Mouse (Mus musculus) heart, embryonic 13.5 days (tissue): ENCODE measurements at regions not wholly inside any gene's neighbourhood (a gene's known extent, or its start where the extent isn't known, plus 50 kb on each side); places are given as distances from the start of the nearest gene placed in this dataset.

Experiments
- ATAC-seq: fragments of 200-750 bp; cut with Nextera tagmentation; 2 replicates; pipeline ENCODE4 v1.8.0; 2017; ENCODE audit warnings: moderate TSS enrichment; ENCODE audit not compliant: insufficient number of reproducible peaks, low FRiP score, low TSS enrichment; ENCODE audit errors: extremely low read depth
- H3K27ac ChIP-seq: fragments of 300-500 bp; sonication (generic); replicated peaks from 2 replicates; pipeline ENCODE4 v1.5.1; 2015; ENCODE audit warnings: moderate library complexity, mild to moderate bottlenecking, inconsistent platforms
- H3K27me3 ChIP-seq: fragments of 300-500 bp; sonication (generic); replicated peaks from 2 replicates; pipeline ENCODE4 v1.6.1; 2015; ENCODE audit warnings: mild to moderate bottlenecking, inconsistent platforms
- H3K36me3 ChIP-seq: fragments of 300-500 bp; sonication (generic); 2 replicates; pipeline ENCODE4 v1.6.1; 2015; ENCODE audit warnings: mild to moderate bottlenecking, inconsistent platforms
- H3K4me1 ChIP-seq: fragments of 300-500 bp; sonication (generic); 2 replicates; pipeline ENCODE4 v1.6.1; 2015; ENCODE audit warnings: inconsistent platforms
- H3K4me2 ChIP-seq: fragments of 300-500 bp; sonication (generic); 2 replicates; pipeline ENCODE4 v1.6.1; 2015; ENCODE audit warnings: inconsistent platforms, mild to moderate bottlenecking, moderate library complexity
- H3K4me3 ChIP-seq: fragments of 300-500 bp; sonication (generic); 2 replicates; pipeline ENCODE4 v1.5.1; 2015; ENCODE audit warnings: moderate library complexity, mild to moderate bottlenecking, inconsistent platforms
- H3K9ac ChIP-seq: fragments of 300-500 bp; sonication (generic); 2 replicates; pipeline ENCODE4 v1.6.1; 2015; ENCODE audit warnings: inconsistent platforms, mild to moderate bottlenecking, moderate library complexity
- H3K9me3 ChIP-seq: fragments of 300-500 bp; sonication (generic); 2 replicates; pipeline ENCODE4 v1.6.1; 2016; ENCODE audit warnings: inconsistent platforms
- WGBS: fragments of 180-500 bp; shearing (Covaris S2); methylation state at CpG from one replicate; pipeline ENCODE4 v1.1.7; 2015; ENCODE audit warnings: mixed read lengths; 5-methylcytosine and 5-hydroxymethylcytosine counted together

DNA sequence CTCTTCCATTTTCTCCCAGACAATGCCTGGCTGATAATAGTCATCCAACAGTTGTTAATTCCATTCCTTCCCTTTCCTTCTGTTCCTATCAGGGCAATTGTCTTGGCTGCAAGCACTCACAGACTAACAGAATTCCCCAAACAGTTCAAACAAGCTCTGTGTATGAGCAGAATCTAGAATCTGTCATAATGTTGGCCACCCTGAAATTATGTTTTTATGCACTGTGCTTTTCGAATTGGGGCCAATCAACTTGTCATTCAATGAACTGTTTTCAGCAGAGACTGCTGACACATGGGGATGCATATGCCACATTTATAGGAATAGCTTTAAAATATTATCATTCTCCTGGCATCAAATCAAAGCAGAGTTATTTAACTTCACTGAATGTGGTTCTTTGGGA lies 235.8 kb upstream of the Tmtc4 start:
- Histone ChIP-seq H3K27ac (no peak overlapping the region), H3K36me3 (no peaks in the 10 kb centered on the region), H3K4me2 (no peak overlapping the region), H3K4me3 (no peak overlapping the region), H3K9me3 (no peaks in the 10 kb centered on the region), H3K27me3 (no peaks in the 10 kb centered on the region), H3K4me1 (no peaks in the 10 kb centered on the region; the same call in 1 of the 2 replicates), H3K9ac (no peak overlapping the region)
- WGBS, result 68% methylated on average over 1 of the region's 1 CpGs
- ATAC-seq, result no peak

DNA sequence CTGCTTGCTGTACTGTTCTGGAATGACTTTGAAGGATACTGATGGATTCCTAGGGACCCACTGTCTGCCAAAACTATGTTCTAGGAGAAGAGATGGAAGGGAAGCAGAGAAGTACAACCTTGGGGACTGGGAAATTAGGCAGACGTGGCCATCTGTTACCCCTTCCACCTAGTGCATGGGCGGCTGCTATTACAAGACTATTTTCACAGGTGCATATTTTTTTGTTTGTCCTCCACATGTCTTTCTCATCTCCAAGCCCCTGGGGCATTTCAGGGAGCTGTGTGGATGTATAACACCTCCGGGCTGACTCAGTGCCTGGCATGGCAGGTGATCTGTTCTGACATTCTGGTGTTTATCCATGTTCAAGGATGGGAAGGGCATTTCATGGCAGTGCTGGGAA lies 226.4 kb upstream of the Tmtc4 start:
- Histone ChIP-seq H3K27ac (no peak overlapping the region), H3K9me3 (no peaks in the 10 kb centered on the region), H3K4me1 (no peaks in the 10 kb centered on the region), H3K4me3 (no peak overlapping the region), H3K27me3 (no peaks in the 10 kb centered on the region), H3K9ac (no peak overlapping the region), H3K36me3 (no peaks in the 10 kb centered on the region), H3K4me2 (no peak overlapping the region)
- WGBS, result 76% methylated on average over 3 of the region's 3 CpGs
- ATAC-seq, result no peak

- ATAC-seq, result no peak
- no peak overlapping the region for H3K4me2 ChIP-seq
- H3K9ac ChIP-seq, result no peak overlapping the region
- H3K27me3 ChIP-seq, result no peaks in the 10 kb centered on the region
- H3K27ac ChIP-seq, result no peak overlapping the region
- H3K4me1 ChIP-seq, result peaks cover 7% of the 10 kb centered on the region; the same call in 1 of the 2 replicates
- no peaks in the 10 kb centered on the region for H3K36me3 ChIP-seq
- WGBS, result 72% methylated on average over 2 of the region's 2 CpGs
- no peaks in the 10 kb centered on the region for H3K9me3 ChIP-seq
- H3K4me3 ChIP-seq, result no peak overlapping the region
These were observed 219.0 kb upstream of the Tmtc4 start for GRCm38 (mm10) chr14:123202848-123203247.

GRCm38 (mm10) chr14:123202313-123202712 lies 218.5 kb upstream of the Tmtc4 start:
- Histone ChIP-seq H3K4me1 (peaks cover 7% of the 10 kb centered on the region; the same call in 1 of the 2 replicates), H3K27ac (0 out of 2 replicates have a peak overlapping the region, but pooled peaks have one; percentile 12), H3K4me2 (peak overlapping the region; percentile 57), H3K9me3 (no peaks in the 10 kb centered on the region), H3K4me3 (peak overlapping the region; percentile 8; the same call in 1 of the 2 replicates), H3K9ac (no peak overlapping the region), H3K27me3 (no peaks in the 10 kb centered on the region), H3K36me3 (no peaks in the 10 kb centered on the region)
- 58% methylated on average over 4 of the region's 4 CpGs for WGBS
- no peak for ATAC-seq

DNA sequence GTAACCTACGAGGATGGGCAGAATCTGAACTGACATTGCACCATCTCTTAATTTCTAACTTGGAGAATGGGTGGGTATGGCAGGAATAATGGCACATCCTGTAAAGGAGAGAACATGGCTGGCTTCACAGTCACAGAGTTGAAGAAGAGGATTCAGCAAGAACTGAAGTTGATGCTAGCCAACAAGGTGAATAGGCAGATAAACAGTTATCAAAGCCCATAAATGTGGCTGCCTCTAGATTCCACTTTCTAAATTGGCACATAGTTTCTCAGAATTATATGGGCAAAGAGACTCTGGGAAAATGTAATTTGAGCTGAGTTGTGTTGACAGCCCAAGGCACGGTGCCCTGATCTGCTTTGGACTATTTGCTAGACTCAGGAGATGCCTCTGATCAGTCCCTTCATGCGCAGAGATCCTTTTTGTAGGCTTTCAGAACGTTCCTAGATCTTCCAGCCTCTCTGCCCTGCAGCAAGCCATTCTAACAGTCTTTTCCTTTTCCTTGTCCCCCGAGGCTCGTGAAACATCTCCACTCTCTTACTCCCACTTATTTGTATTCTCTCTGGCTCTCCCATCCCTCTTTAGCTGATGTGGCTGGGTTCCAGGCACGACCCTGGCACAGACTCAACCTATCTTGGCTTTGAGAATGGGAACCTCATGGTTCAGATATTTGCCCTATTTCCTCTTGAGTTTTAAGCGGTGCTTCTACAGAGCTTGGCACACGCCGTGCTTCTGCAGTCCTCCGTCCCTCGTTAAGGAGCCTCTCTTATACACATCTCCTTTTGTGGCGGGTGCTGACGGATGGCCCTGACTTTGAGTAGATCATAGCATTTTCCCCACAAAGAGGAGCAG lies 217.8 kb upstream of the Tmtc4 start:
- H3K36me3 ChIP-seq, result no peaks in the 10 kb centered on the region
- H3K4me3 ChIP-seq, result peak overlapping the region; percentile 8; the same call in 1 of the 2 replicates
- peak overlapping the region; percentile 57 for H3K4me2 ChIP-seq
- H3K27me3 ChIP-seq, result no peaks in the 10 kb centered on the region
- H3K9ac ChIP-seq, result no peak overlapping the region
- ATAC-seq, result no peak
- H3K9me3 ChIP-seq, result no peaks in the 10 kb centered on the region
- H3K4me1 ChIP-seq, result peaks cover 7% of the 10 kb centered on the region; the same call in 1 of the 2 replicates
- H3K27ac ChIP-seq, result 0 out of 2 replicates have a peak overlapping the region, but pooled peaks have one; percentile 12
- 48% methylated on average over 14 of the region's 14 CpGs for WGBS

GRCm38 (mm10) chr14:123199111-123199510 lies 215.3 kb upstream of the Tmtc4 start:
- no peak for ATAC-seq
- no peaks in the 10 kb centered on the region for H3K36me3 ChIP-seq
- no peak overlapping the region for H3K27ac ChIP-seq
- 73% methylated on average over 3 of the region's 3 CpGs for WGBS
- peaks cover 7% of the 10 kb centered on the region; the same call in 1 of the 2 replicates for H3K4me1 ChIP-seq
- H3K9me3 ChIP-seq, result no peaks in the 10 kb centered on the region
- no peaks in the 10 kb centered on the region for H3K27me3 ChIP-seq
- H3K4me2 ChIP-seq, result no peak overlapping the region
- H3K4me3 ChIP-seq, result no peak overlapping the region
- H3K9ac ChIP-seq, result no peak overlapping the region

- no peak overlapping the region for H3K4me3 ChIP-seq
- H3K9ac ChIP-seq, result no peak overlapping the region
- no peak overlapping the region for H3K27ac ChIP-seq
- no peak for ATAC-seq
- no peaks in the 10 kb centered on the region for H3K36me3 ChIP-seq
- H3K4me1 ChIP-seq, result no peaks in the 10 kb centered on the region
- H3K9me3 ChIP-seq, result no peaks in the 10 kb centered on the region
- H3K4me2 ChIP-seq, result no peak overlapping the region
- H3K27me3 ChIP-seq, result no peaks in the 10 kb centered on the region
- WGBS, result 66% methylated on average over 2 of the region's 2 CpGs
These were observed 208.7 kb upstream of the Tmtc4 start for GRCm38 (mm10) chr14:123192574-123192973.

DNA sequence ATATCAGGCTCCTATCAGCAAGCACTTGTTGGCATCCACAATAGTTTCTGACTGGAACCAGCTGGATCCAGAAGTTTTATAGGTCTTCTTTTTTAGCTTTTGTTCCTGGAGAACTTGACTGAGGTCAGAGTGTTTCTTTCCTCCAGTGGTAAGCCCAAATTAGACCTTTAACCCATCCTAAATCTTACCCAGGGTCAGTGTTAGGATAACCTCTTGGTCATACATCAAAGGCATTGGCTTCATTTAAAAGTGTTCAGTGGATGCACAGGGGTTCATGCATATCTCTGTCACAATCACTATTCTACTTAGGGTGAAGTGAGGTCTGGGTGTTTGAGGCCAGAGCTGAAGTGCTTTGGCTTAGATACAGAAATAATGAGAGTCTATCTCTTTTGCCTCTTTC lies 206.9 kb upstream of the Tmtc4 start:
- Histone ChIP-seq H3K27ac (no peak overlapping the region), H3K36me3 (no peaks in the 10 kb centered on the region), H3K4me2 (no peak overlapping the region), H3K4me1 (no peaks in the 10 kb centered on the region), H3K4me3 (no peak overlapping the region), H3K27me3 (no peaks in the 10 kb centered on the region), H3K9ac (no peak overlapping the region), H3K9me3 (no peaks in the 10 kb centered on the region)
- no peak for ATAC-seq

DNA sequence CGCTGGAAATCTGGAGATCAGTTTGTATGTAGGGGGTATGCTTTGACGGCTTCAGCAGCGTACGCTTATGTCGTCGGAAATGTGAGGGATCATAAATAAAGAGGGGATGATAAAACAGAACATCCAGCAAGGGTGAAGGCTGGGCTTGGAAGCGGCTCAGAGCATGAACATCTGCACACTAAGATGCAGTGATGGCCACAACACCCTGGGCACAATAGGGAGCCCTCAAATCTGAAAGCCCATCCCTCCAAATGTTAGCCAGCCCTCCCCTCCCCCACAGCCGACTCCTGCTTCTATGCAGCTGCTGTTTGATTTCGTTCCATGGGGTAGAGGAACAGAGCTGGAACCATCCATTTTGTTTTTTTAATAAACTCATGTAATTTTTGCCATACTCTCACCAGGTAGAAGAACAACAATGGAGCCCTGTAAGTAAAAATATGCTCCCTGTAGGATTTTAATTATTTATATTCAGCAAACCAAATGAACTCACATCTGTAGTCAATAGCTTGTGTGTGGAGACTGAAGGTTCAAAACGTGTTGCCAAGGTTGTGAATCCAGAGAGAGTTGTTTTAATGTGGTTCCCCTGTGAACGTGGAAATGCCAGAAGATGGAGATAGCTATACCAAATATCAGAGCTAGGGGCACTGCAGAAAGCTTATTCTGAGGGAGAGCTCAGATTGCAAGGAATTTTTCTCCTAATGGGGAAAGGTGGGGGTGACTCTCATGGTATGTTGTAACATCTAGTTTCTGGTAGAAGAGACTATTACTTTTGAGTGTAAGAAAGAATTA lies 203.6 kb upstream of the Tmtc4 start:
- Histone ChIP-seq H3K9me3 (no peaks in the 10 kb centered on the region), H3K4me2 (no peak overlapping the region), H3K27ac (no peak overlapping the region), H3K9ac (no peak overlapping the region), H3K36me3 (no peaks in the 10 kb centered on the region), H3K27me3 (no peaks in the 10 kb centered on the region), H3K4me3 (no peak overlapping the region), H3K4me1 (no peaks in the 10 kb centered on the region)
- ATAC-seq, result no peak
- 66% methylated on average over 11 of the region's 11 CpGs for WGBS

DNA sequence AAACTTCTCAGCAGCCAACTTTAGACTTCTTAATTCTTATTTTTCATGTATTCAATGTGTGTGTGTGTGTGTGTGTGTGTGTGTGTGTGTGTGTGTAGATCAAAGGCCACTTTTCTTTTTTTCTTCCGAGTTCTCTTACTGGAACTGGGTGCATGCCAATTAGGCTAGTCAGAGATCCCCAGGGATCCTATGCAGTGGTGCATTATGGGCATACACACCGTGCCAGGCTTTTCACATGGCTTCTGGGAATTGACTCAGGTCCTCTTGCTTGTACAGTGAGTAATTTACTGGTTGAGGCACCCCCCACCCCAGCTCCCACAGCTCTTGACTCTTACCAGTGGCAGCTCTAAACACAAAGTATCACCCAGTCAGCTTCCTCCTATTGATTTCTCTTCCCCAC lies 189.3 kb upstream of the Tmtc4 start:
- no peaks in the 10 kb centered on the region for H3K27me3 ChIP-seq
- whole genome bisulfite sequencing, result 33% methylated on average over 2 of the region's 2 CpGs
- ATAC-seq, result no peak
- no peak overlapping the region for H3K27ac ChIP-seq
- H3K4me3 ChIP-seq, result no peak overlapping the region
- no peaks in the 10 kb centered on the region for H3K36me3 ChIP-seq
- no peaks in the 10 kb centered on the region for H3K4me1 ChIP-seq
- H3K9ac ChIP-seq, result no peak overlapping the region
- H3K4me2 ChIP-seq, result no peak overlapping the region
- no peaks in the 10 kb centered on the region for H3K9me3 ChIP-seq

DNA sequence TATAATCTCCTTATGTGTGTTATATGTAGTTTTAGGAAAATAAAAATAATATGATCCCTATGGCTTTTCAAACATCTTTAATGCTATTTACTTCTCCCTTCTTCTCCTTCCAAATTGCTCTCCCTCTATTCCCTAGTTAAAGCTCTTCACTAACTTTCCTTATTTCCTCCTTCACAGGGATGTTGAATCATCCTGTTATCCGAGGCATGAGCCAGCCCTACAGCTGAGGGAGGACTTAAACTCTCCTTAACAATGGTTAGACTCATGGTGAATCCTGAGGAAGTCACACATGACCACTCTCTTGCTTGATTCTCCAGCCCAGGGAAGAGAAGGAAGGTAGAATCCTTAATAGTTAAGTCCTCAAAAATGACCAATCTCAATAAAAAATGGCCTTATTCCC lies 188.0 kb upstream of the Tmtc4 start:
- no peak overlapping the region for H3K27ac ChIP-seq
- no peaks in the 10 kb centered on the region for H3K36me3 ChIP-seq
- H3K9me3 ChIP-seq, result no peaks in the 10 kb centered on the region
- H3K4me2 ChIP-seq, result no peak overlapping the region
- no peak overlapping the region for H3K9ac ChIP-seq
- ATAC-seq, result no peak
- no peak overlapping the region for H3K4me3 ChIP-seq
- H3K27me3 ChIP-seq, result no peaks in the 10 kb centered on the region
- WGBS, result 50% methylated on average over 1 of the region's 1 CpGs
- no peaks in the 10 kb centered on the region for H3K4me1 ChIP-seq
